ENCODE assay signal across 8 mouse cellular contexts in the genomic region with DNA sequence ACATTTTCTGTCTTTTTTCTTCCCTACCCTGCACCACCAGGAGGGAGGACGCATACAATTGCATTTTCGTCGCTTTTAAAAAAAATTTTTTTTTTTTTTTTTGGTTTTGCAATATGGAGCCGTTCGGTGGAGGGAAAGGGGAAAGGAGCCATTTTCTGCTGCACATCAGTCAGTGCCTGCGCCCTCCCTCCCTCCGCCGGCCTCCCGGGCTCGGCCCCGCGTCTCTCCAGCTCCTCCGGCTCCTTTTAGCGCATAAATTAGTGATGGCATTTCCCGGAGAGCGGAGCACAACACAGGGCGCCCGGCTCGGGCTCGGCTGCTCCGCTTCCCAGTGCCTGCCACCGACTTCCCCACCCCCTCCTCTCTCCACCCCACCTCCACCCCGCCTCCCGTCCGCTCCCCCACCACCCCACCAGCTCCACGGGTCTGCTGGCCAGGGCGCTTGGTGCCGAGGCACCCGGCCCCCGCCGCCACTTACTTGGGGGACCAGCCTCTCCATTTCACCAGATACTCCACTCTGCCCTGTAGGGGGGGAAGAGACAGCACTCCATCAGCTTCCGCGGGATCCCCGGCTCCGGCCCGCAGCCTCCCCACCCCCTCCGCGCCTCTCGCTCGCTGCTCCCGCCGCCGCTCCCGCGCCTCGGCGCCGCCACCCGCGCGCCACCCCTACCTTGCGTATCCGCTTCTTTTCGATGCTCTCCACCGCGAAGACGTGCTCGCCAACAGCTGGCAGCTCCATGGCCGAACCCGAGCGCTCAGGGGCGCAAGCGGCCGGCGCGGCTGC. TPM values are rescaled to one million over a fixed set of nuclear protein-coding genes. Genes with fewer than 3 reads are reported as not detected.
DNase-seq lines count a peak whose midpoint lies in the region; ATAC-seq and TF ChIP-seq lines count a peak whose summit lies in the region.

No protein-coding gene starts in this region.

- TF ChIP-seq CTCF in liver, adult 2 months (IDR thresholded peaks at IDR 0.05; ENCODE audit: low read depth, low read length): no peak

- peak overlapping the region; percentile 84 for H3K4me3 ChIP-seq in embryonic facial prominence, embryonic 11.5 days (ENCODE audit: low read depth, low read length)
- H3K4me3 ChIP-seq in heart, embryonic 11.5 days (ENCODE audit: low read depth, low read length): peak overlapping the region; percentile 84
- H3K4me3 ChIP-seq in kidney, embryonic 15.5 days (replicated peaks): peak overlapping the region; percentile 80
- H3K4me3 ChIP-seq in liver, adult 2 months (ENCODE audit: insufficient read depth, low read depth, low read length): peak overlapping the region; percentile 99
- H3K4me3 ChIP-seq in myocyte: peak overlapping the region; percentile 80

- peak overlapping the region; percentile 90 for H3K9ac ChIP-seq in embryonic facial prominence, embryonic 11.5 days (replicated peaks; ENCODE audit: low read length)
- H3K9ac ChIP-seq in heart, embryonic 11.5 days (ENCODE audit: low read depth, low read length): peak overlapping the region; percentile 96
- H3K9ac ChIP-seq in kidney, embryonic 15.5 days: peak overlapping the region; percentile 83
- peak overlapping the region; percentile 100 for H3K9ac ChIP-seq in liver, adult 2 months (ENCODE audit: low read depth, low read length)

- H3ac ChIP-seq in myocyte (ENCODE audit: control insufficient read depth, insufficient read length): peak overlapping the region; percentile 77

- H3K36me3 ChIP-seq in embryonic facial prominence, embryonic 11.5 days (replicated peaks; ENCODE audit: control insufficient read depth, insufficient read depth, low read depth, low read length): no peaks in the 10 kb centered on the region; the same call in 1 of the 2 replicates
- peaks cover 8% of the 10 kb centered on the region for H3K36me3 ChIP-seq in heart, embryonic 11.5 days (ENCODE audit: control insufficient read depth, insufficient read depth, low read length)
- peaks cover 22% of the 10 kb centered on the region for H3K36me3 ChIP-seq in kidney, embryonic 15.5 days
- no peaks in the 10 kb centered on the region; the same call in 1 of the 2 replicates for H3K36me3 ChIP-seq in liver, adult 2 months (ENCODE audit: control insufficient read depth, insufficient read depth, low read length)
- peaks cover 5% of the 10 kb centered on the region for H3K36me3 ChIP-seq in myocyte (ENCODE audit: control insufficient read depth, insufficient read depth)

- H3K79me2 ChIP-seq in liver, adult 2 months (ENCODE audit: control insufficient read depth, insufficient read depth, low read length): peaks cover 24% of the 10 kb centered on the region; the same call in 1 of the 2 replicates
- H3K79me2 ChIP-seq in myocyte (ENCODE audit: control insufficient read depth, insufficient read depth): peaks cover 27% of the 10 kb centered on the region

- peak; percentile 34 for ATAC-seq in embryonic facial prominence, embryonic 11.5 days (replicated peaks; ENCODE audit: insufficient number of reproducible peaks, low FRiP score, low TSS enrichment, low read depth)
- peak; percentile 37; the same call in 1 of the 2 replicates for ATAC-seq in heart, embryonic 11.5 days (replicated peaks; ENCODE audit: insufficient number of reproducible peaks, low FRiP score, low TSS enrichment)
- peak; percentile 53 for ATAC-seq in kidney, embryonic 15.5 days (replicated peaks; ENCODE audit: low FRiP score)

- no peak for TF ChIP-seq POLR2A in liver, adult 2 months (IDR thresholded peaks at IDR 0.05; ENCODE audit: extremely low read depth, insufficient read depth, low read length)
- no peak for TF ChIP-seq POLR2A in myocyte (IDR thresholded peaks at IDR 0.05; ENCODE audit: insufficient read length, low read depth)

- DNase-seq in 3T3-L1 (ENCODE audit: low read depth, low spot score): peak; percentile 65
- DNase-seq in adrenal gland, adult 8-10 months: peak; percentile 57
- DNase-seq in embryonic facial prominence, embryonic 11.5 days (ENCODE audit: low spot score): peak; percentile 72
- peak; percentile 40 for DNase-seq in liver, adult 2 months (ENCODE audit: extremely low read depth, low read depth, low spot score)
- DNase-seq in telencephalon, adult 2 months (ENCODE audit: low read depth, low spot score): peak; percentile 42

- under 1% methylated on average over 61 of the region's 66 CpGs for WGBS in embryonic facial prominence, embryonic 11.5 days
- under 1% methylated on average over 66 of the region's 66 CpGs for WGBS in heart, embryonic 11.5 days (ENCODE audit: insufficient replicate concordance)
- WGBS in kidney, embryonic 15.5 days: under 1% methylated on average over 64 of the region's 66 CpGs
- under 1% methylated on average over 55 of the region's 66 CpGs for WGBS in liver, adult 2 months

- no peaks in the 10 kb centered on the region for H3K9me3 ChIP-seq in embryonic facial prominence, embryonic 11.5 days (replicated peaks; ENCODE audit: control insufficient read depth, low read length)
- no peaks in the 10 kb centered on the region for H3K9me3 ChIP-seq in heart, embryonic 11.5 days (replicated peaks; ENCODE audit: control insufficient read depth, low read length)
- no peaks in the 10 kb centered on the region for H3K9me3 ChIP-seq in kidney, embryonic 15.5 days (replicated peaks)

- peak overlapping the region; percentile 97 for H3K27ac ChIP-seq in embryonic facial prominence, embryonic 11.5 days (replicated peaks; ENCODE audit: low read depth, low read length)
- H3K27ac ChIP-seq in heart, embryonic 11.5 days (ENCODE audit: low read depth, low read length): peak overlapping the region; percentile 98
- peak overlapping the region; percentile 98 for H3K27ac ChIP-seq in kidney, embryonic 15.5 days
- peak overlapping the region; percentile 90 for H3K27ac ChIP-seq in liver, adult 2 months (replicated peaks; ENCODE audit: insufficient read depth, low read depth, low read length)

- H3K4me2 ChIP-seq in embryonic facial prominence, embryonic 11.5 days (ENCODE audit: low read depth, low read length): peak overlapping the region; percentile 73
- H3K4me2 ChIP-seq in heart, embryonic 11.5 days: peak overlapping the region; percentile 91
- peak overlapping the region; percentile 87 for H3K4me2 ChIP-seq in kidney, embryonic 15.5 days
- peak overlapping the region; percentile 89 for H3K4me2 ChIP-seq in myocyte (ENCODE audit: low read depth)

- H3K27me3 ChIP-seq in embryonic facial prominence, embryonic 11.5 days (ENCODE audit: control insufficient read depth, insufficient read depth, low read length): peaks cover 72% of the 10 kb centered on the region
- peaks cover 62% of the 10 kb centered on the region for H3K27me3 ChIP-seq in heart, embryonic 11.5 days (ENCODE audit: control insufficient read depth, insufficient read depth, low read length)
- peaks cover 73% of the 10 kb centered on the region for H3K27me3 ChIP-seq in kidney, embryonic 15.5 days
- no peaks in the 10 kb centered on the region for H3K27me3 ChIP-seq in liver, adult 2 months (ENCODE audit: control insufficient read depth, insufficient read depth, low read length)
- H3K27me3 ChIP-seq in myocyte (ENCODE audit: control insufficient read depth, insufficient read depth, insufficient read length): peaks cover 7% of the 10 kb centered on the region

- peaks cover 45% of the 10 kb centered on the region for H3K4me1 ChIP-seq in embryonic facial prominence, embryonic 11.5 days (ENCODE audit: control insufficient read depth, insufficient read depth, low read length)
- H3K4me1 ChIP-seq in heart, embryonic 11.5 days (ENCODE audit: control insufficient read depth, insufficient read depth, low read length): peaks cover 61% of the 10 kb centered on the region
- peaks cover 87% of the 10 kb centered on the region for H3K4me1 ChIP-seq in kidney, embryonic 15.5 days
- peaks cover 18% of the 10 kb centered on the region for H3K4me1 ChIP-seq in liver, adult 2 months (ENCODE audit: control insufficient read depth, insufficient read depth, low read length)

TF ChIP-seq in myocyte, 11 proteins besides CTCF, POLR2A, EP300 and RAD21:
- TF ChIP-seq CEBPB (IDR thresholded peaks at IDR 0.05; ENCODE audit: insufficient read depth, poor library complexity, severe bottlenecking) (no peak), TCF12 (IDR thresholded peaks at IDR 0.05; ENCODE audit: insufficient read depth, poor library complexity, severe bottlenecking) (no peak), MAX (IDR thresholded peaks at IDR 0.05; ENCODE audit: low read depth) (no peak), MYOG (IDR thresholded peaks at IDR 0.05; ENCODE audit: control insufficient read depth in 1 of 3, insufficient read depth in 1 of 3, insufficient read length in 2 of 3, low read depth in 2 of 3) (peak in 2 of 3 experiments; percentile 42 to 48)
TF ChIP-seq in myocyte: peak in this region for 1.

RNA-seq across cellular contexts. Expression of a gene that starts 0.6 kb away (rescaled TPM):
- total RNA-seq in adrenal gland, adult 8-10 months (2022): 100 to 1,000 TPM in 1 of 4 experiments, 10 to 100 TPM in 3; 70.8 to 227 (median 87.4) TPM
- 4.4 and 4.8 TPM in 2 replicates for polyA plus RNA-seq in embryonic facial prominence, embryonic 11.5 days (2014; fragmentation: Nextera tagmentation; extraction: Ambion mirVana)
- 6.3 and 7.7 TPM in 2 replicates for polyA plus RNA-seq in heart, embryonic 11.5 days (2014; fragmentation: Nextera tagmentation; extraction: Ambion mirVana)
- polyA plus RNA-seq in kidney, embryonic 15.5 days (2015; fragmentation: Nextera tagmentation; extraction: Ambion mirVana): 8.6 and 9.9 TPM in 2 replicates
- total RNA-seq in liver, adult 2 months (2014; rRNA removed): 2.8 and 2.9 TPM in 2 replicates
- polyA plus RNA-seq in liver, adult 2 months (2012; rRNA removed): 7.9 and 8.2 TPM in 2 replicates
- polyA plus RNA-seq in myocyte (2012; fragmentation: generic; extraction: Trizol): 29.9 TPM

RNA-seq across cellular contexts. Expression of a gene that starts 44.7 kb away (rescaled TPM):
- total RNA-seq in adrenal gland, adult 8-10 months (2022): 10 to 100 TPM; 15.3 to 24.0 (median 16.5) TPM
- polyA plus RNA-seq in embryonic facial prominence, embryonic 11.5 days (2014; fragmentation: Nextera tagmentation; extraction: Ambion mirVana): 10.3 and 12.2 TPM in 2 replicates
- 6.7 and 7.8 TPM in 2 replicates for polyA plus RNA-seq in heart, embryonic 11.5 days (2014; fragmentation: Nextera tagmentation; extraction: Ambion mirVana)
- 9.8 and 10.3 TPM in 2 replicates for polyA plus RNA-seq in kidney, embryonic 15.5 days (2015; fragmentation: Nextera tagmentation; extraction: Ambion mirVana)
- 4.3 and 5.1 TPM in 2 replicates for total RNA-seq in liver, adult 2 months (2014; rRNA removed)
- 1.7 and 4.4 TPM in 2 replicates for polyA plus RNA-seq in liver, adult 2 months (2012; rRNA removed)
- 4.9 TPM for polyA plus RNA-seq in myocyte (2012; fragmentation: generic; extraction: Trizol)

Comparison
In these comparisons a context has a peak if more than half of its experiments do, and no peak if none do; other contexts are left out.
1. Peak in every context shown above with its lines: DNase-seq, ATAC-seq, H3K4me3 ChIP-seq and H3K27ac ChIP-seq.